Mouse (Mus musculus) 3134 (cell line): ENCODE measurements at regions not wholly inside any gene's neighbourhood (a gene's known extent, or its start where the extent isn't known, plus 50 kb on each side); places are given as distances from the start of the nearest gene placed in this dataset.

ENCODE experiments used
- DNase-seq: peaks from one replicate; pipeline ENCODE4 v3.0.0-alpha.2; 2011; ENCODE audit warnings: low spot score; ENCODE audit not compliant: insufficient read length; ENCODE audit errors: extremely low read depth

DNA sequence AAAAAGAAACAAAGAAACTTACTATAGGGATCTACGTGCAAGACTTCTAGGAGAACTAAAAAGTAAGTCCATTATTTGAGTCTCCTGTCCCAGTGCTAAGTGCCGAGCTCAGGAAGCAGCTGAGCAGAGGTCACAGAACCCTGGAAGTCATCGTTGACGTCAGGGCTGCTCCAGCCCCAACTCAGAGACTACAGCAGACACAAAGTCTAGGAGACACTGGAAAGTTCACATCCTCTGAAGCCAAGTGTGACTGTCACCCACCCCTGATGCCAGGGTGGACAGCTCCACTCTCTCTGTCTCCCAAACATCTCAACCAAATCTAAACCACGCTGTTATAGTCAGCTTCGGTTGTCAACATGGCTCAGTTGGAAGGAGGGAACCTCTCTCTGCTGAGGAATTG, 124.9 kb downstream of the Rpap3 start:
- DNase-seq = no peak

GRCm38 (mm10) chr15:97578046-97578445, 127.6 kb downstream of the Rpap3 start:
- DNase-seq = no peak

- no peak for DNase-seq
Measured at GRCm38 (mm10) chr15:97577196-97577595, 128.4 kb downstream of the Rpap3 start.

- no peak for DNase-seq
Measured at GRCm38 (mm10) chr15:97572639-97573038, 133.0 kb downstream of the Rpap3 start.

- no peak for DNase-seq
Measured at GRCm38 (mm10) chr15:97571885-97572284, 133.7 kb downstream of the Rpap3 start.

DNA sequence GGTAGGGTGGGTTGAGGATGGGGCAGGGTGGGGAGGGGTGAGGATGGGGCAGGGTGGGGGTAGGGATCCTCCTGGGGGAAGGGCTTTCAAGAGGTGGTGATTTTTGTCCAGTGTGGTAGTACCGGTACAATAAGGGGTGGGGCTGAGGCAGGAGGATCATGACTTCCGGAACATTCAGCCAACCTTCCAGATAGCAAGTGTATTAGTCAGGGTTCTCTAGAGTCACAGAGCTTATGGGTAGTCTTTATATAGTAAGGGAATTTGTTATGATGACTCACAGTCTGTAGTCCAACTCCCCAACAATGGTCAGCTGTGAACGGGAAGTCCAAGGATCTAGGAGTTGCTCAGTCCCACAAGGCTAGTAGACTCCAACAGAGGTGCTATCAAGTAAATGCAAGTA, 145.5 kb downstream of the Rpap3 start:
- peak; percentile 44 for DNase-seq

- DNase-seq = no peak
Measured at GRCm38 (mm10) chr15:97558725-97559124, 146.9 kb downstream of the Rpap3 start.

DNA sequence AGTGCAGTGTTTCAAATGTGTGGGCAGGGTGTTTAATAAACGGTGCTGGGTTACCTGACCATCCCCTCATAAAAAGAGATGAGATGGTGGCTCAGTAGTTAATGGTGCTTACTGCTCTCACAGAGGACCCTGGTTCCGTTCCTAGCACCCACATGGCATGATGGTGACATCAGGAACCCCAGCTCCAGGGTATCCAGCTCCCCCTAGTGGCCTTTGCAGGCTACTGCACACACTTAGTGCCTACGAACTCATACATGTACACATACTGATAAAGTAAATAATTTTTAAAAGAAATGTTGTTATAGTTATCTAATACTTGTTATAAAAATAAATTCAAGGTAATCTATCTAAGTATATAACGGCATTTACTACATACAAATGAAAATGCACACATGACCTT, 157.3 kb downstream of the Rpap3 start:
- DNase-seq = no peak

GRCm38 (mm10) chr15:97545034-97545433, 160.6 kb downstream of the Rpap3 start:
- no peak for DNase-seq

DNA sequence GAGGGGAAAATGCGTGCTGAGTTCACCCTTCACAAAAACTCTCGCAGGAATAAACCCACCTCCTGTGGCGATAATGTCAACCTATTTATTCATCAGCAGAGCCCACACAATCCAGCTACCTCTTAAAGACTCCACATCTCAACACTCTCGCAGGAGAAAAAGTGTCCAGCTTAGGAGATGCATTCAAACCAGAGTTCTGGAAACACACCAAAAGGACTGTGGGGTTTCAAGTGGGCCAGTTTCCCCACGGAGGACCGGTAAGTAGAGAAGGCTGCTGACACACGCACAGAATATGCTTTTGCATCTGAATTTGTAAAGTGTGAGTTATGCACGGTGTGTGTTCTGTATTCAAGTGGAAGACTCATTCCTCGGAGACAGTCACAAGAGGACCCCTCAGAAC, 164.0 kb downstream of the Rpap3 start:
- no peak for DNase-seq

- DNase-seq = no peak
Measured at GRCm38 (mm10) chr15:97536145-97536544, 169.5 kb downstream of the Rpap3 start.

DNA sequence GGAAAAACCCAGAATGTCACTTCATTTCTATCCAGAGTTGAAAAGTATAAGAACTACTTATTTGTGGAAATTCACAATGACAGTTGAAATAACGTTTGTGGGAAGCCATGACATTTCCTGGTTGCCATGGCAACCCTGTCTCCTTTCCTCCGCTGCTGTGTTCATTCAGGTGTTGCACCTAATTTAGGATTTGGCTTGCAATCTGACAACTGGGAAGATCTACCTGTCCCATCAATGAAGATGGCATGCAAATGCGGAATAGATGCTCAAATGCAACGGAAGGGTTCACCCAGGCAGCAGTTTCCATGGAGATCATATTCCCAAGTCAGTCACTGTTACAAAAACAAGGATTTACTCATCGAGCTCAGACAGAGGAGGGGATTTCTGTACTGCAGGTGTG, 170.7 kb downstream of the Rpap3 start:
- DNase-seq = no peak

DNA sequence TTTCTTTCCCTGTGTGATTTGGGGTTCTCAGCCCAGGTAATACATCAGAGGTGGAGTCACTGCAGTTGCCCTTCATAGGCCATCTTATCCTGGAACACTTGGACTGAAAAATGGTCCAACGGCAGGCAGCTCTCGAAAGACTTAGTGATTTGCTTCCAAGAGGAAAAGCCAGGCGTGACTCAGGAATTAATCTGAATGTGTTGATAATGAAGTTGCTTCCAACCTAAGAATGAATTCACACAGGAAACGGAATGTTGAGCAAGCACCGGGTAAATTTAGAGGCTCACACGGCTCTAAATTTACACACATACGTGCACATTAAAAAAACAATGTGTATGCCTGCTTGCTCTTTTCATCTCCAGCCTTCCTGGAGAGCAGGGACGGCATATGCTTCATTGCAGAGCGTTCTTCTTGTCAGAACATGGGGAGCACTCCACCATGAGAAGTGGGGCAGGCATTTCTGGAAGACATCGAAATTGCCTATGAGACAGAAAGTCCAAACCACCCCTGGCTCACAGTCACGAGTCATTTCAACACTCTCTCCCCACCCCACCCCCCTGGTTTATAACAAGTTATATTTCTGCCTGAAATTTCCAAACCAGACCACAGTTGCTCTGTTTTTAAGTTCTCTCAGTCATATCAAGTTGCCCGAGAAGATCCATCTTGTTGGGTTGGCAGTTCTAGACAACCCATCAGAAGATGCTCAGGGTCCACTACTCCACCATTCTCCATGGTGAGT, 171.9 kb downstream of the Rpap3 start:
- no peak for DNase-seq

GRCm38 (mm10) chr15:97532346-97532910, 173.2 kb downstream of the Rpap3 start:
- DNase-seq = no peak

GRCm38 (mm10) chr15:97528291-97529050, 177.2 kb downstream of the Rpap3 start:
- no peak for DNase-seq

DNA sequence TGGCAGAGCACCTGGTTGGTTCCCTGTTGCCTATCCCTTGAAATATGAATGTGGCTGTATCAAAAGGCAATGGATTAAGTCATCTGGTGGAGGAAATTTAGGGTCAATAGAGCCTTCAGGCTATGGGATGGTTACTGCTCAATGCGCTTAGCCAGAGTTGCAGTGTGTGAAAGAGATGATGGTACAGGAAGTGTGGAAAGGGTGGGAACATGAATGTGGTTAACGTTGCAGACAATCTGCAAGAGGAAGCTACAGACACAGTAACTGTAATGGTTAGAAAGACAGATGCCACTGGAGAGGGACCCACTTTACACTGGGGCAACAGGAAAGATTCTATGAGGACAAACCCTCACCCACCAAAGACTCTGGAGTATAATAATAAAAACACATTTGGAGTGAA, 185.2 kb downstream of the Rpap3 start:
- no peak for DNase-seq

DNA sequence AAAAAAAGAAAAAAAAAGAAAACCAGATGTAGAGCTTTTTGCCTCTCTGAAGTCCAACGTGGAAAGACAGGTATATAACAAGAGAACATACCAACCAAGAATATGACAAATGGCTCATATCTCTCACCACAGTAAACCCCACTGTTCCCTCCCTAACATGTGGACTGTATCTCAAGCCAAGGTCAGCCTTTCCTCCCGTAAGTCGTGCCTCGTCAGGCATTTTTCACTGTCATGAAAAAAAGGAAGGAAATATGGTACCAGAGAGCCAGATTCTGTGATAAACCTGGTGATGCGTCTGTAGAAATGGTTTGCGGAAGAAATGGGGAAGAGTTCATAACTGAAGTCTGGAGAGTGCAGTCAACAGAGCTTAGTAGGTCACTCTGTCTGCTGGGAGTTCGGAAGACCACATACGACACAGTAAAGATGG, 185.7 kb downstream of the Rpap3 start:
- DNase-seq = no peak

- DNase-seq = no peak
Measured at GRCm38 (mm10) chr15:97517926-97518325, 187.7 kb downstream of the Rpap3 start.

DNA sequence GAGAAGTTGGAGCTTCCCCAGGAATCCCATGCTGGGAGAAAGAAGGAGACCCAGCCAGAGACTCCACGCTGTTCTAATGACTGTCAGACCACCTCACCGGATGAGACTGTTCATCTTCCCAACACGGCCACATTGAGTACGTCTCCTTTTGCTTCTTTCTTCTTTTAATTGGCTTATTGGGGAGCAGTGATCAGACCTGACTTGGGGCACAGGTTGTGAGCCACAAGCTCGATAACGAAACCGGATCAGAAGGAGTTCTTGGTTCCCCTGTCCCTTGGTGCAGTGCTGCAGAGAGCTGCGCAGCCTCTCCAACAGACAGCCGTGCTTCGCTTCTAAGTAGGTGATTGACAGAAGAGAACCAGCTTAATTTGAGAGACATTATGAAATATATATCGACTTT, 188.4 kb downstream of the Rpap3 start:
- DNase-seq = no peak

DNA sequence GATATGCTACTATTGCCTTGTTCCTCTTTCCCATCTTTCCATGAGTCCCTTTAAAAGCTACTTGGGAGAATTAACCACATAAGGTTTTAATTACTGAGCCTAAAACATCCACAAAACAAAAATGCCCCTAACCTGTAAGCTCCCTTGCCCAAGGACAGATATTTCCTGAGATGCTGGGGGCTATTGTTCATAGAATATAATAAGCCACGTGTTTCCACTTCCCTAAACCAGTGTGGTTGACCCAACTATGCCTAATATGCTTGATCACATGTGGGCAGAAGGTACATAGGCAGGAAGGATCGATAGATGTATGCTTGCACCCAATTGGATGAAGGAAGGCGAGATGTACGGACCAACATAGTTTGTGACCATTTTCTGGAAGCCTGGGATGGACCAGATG, 189.9 kb downstream of the Rpap3 start:
- DNase-seq = no peak

- no peak for DNase-seq
Measured at GRCm38 (mm10) chr15:97507656-97508306, 197.8 kb downstream of the Rpap3 start.
